Mouse (Mus musculus) myocyte (in vitro differentiated cells): Measurements from ENCODE around the gene Tenm4. TPM values are rescaled to one million over a fixed set of nuclear protein-coding genes. Genes with fewer than 3 reads are reported as not detected.

Experiments used
- H3K27me3 ChIP-seq: one replicate; pipeline ENCODE4 v1.6.1; 2011; ENCODE audit not compliant: control insufficient read depth, insufficient read depth, insufficient read length
- H3K36me3 ChIP-seq: one replicate; pipeline ENCODE4 v1.6.1; 2011; ENCODE audit not compliant: control insufficient read depth, insufficient read depth
- H3K4me2 ChIP-seq: one replicate; pipeline ENCODE4 v1.6.1; 2011; ENCODE audit warnings: low read depth, control low read depth
- H3K4me3 ChIP-seq: one replicate; pipeline ENCODE4 v1.5.1; 2011; ENCODE audit warnings: mild to moderate bottlenecking, control low read depth, moderate library complexity
- H3K79me2 ChIP-seq: one replicate; pipeline ENCODE4 v1.6.1; 2011; ENCODE audit not compliant: control insufficient read depth, insufficient read depth
- H3ac ChIP-seq: one replicate; pipeline ENCODE4 v1.6.1; 2011; ENCODE audit not compliant: control insufficient read depth, insufficient read length
- CEBPB ChIP-seq: IDR thresholded peaks from 2 replicates; pipeline ENCODE4 v1.6.1; 2011; ENCODE audit warnings: mild to moderate bottlenecking, moderate library complexity; ENCODE audit not compliant: poor library complexity, insufficient read depth, severe bottlenecking
- E2F4 ChIP-seq: IDR thresholded peaks from one replicate; pipeline ENCODE4 v1.6.1; 2011; ENCODE audit warnings: mild to moderate bottlenecking, control low read depth, moderate library complexity; ENCODE audit not compliant: insufficient read depth
- MAX ChIP-seq: IDR thresholded peaks from one replicate; pipeline ENCODE4 v1.6.1; 2011; ENCODE audit warnings: low read depth, mild to moderate bottlenecking, control low read depth
- MYOD1 ChIP-seq, 3 experiments: IDR thresholded peaks; one replicate each; pipeline ENCODE4 v1.6.1; 2011; ENCODE audit warnings: control low read depth in 2 of 3, low read depth in 2 of 3, mild to moderate bottlenecking in 2 of 3, moderate library complexity in 1 of 3; ENCODE audit not compliant: insufficient read length in 2 of 3, control insufficient read depth in 1 of 3
- MYOG ChIP-seq, 3 experiments: IDR thresholded peaks; one replicate each; pipeline ENCODE4 v1.6.1; 2011; ENCODE audit warnings: control low read depth in 2 of 3, low read depth in 2 of 3, mild to moderate bottlenecking in 2 of 3; ENCODE audit not compliant: insufficient read length in 2 of 3, control insufficient read depth in 1 of 3, insufficient read depth in 1 of 3
- POLR2A ChIP-seq: IDR thresholded peaks from one replicate; pipeline ENCODE4 v1.6.1; 2011; ENCODE audit warnings: low read depth, mild to moderate bottlenecking, control low read depth, moderate library complexity; ENCODE audit not compliant: insufficient read length
- POLR2AphosphoS2 ChIP-seq: IDR thresholded peaks from one replicate; pipeline ENCODE4 v1.6.1; 2011; ENCODE audit warnings: low read depth, control low read depth; ENCODE audit not compliant: insufficient read length
- REST ChIP-seq: IDR thresholded peaks from one replicate; pipeline ENCODE4 v1.6.1; 2011; ENCODE audit warnings: mild to moderate bottlenecking, control low read depth, moderate library complexity; ENCODE audit not compliant: insufficient read depth, insufficient read length
- SRF ChIP-seq: IDR thresholded peaks from one replicate; pipeline ENCODE4 v1.6.1; 2011; ENCODE audit warnings: low read depth; ENCODE audit not compliant: control insufficient read depth, insufficient read length
- TCF12 ChIP-seq: IDR thresholded peaks from one replicate; pipeline ENCODE4 v1.6.1; 2011; ENCODE audit warnings: mild to moderate bottlenecking, control low read depth; ENCODE audit not compliant: poor library complexity, insufficient read depth, severe bottlenecking
- TCF3 ChIP-seq: IDR thresholded peaks from one replicate; pipeline ENCODE4 v1.6.1; 2011; ENCODE audit warnings: low read depth, control low read depth; ENCODE audit not compliant: insufficient read length
- USF1 ChIP-seq: IDR thresholded peaks from one replicate; pipeline ENCODE4 v1.6.1; 2011; ENCODE audit warnings: low read depth, mild to moderate bottlenecking, control low read depth, moderate library complexity
- polyA plus RNA-seq: library from polyadenylated mRNA; unstranded; fragments of >200 nt; fragmentation: generic; extraction: Trizol; gene quantifications from one replicate; pipeline ENCODE4 v1.2.1, GENCODE M21; 2012; ENCODE audit warnings: missing spikeins

The Tenm4 gene
- polyA plus RNA-seq, 1 experiment = 10.9 TPM

GRCm38 (mm10) chr7:96505538-96505937 lies 334.5 kb downstream of the Tenm4 start:
- Histone ChIP-seq H3K27me3 (no peaks in the 10 kb centered on the region), H3K4me3 (no peak overlapping the region), H3K79me2 (no peaks in the 10 kb centered on the region), H3ac (no peak overlapping the region), H3K4me2 (no peak overlapping the region), H3K36me3 (no peaks in the 10 kb centered on the region)
- TF ChIP-seq REST = no peak
- no peak for TF ChIP-seq MYOD1 (IDR thresholded peaks at IDR 0.05; ENCODE audit: control insufficient read depth in 1 of 3, insufficient read length in 2 of 3, low read depth in 2 of 3)
- TF ChIP-seq TCF12 = no peak
- no peak for TF ChIP-seq E2F4
- TF ChIP-seq USF1 = no peak
- no peak for TF ChIP-seq CEBPB
- TF ChIP-seq POLR2A = no peak
- TF ChIP-seq MAX = no peak
- no peak for TF ChIP-seq SRF
- no peak for TF ChIP-seq MYOG (IDR thresholded peaks at IDR 0.05; ENCODE audit: control insufficient read depth in 1 of 3, insufficient read depth in 1 of 3, insufficient read length in 2 of 3, low read depth in 2 of 3)
- no peak for TF ChIP-seq TCF3
- no peak for TF ChIP-seq POLR2AphosphoS2

DNA sequence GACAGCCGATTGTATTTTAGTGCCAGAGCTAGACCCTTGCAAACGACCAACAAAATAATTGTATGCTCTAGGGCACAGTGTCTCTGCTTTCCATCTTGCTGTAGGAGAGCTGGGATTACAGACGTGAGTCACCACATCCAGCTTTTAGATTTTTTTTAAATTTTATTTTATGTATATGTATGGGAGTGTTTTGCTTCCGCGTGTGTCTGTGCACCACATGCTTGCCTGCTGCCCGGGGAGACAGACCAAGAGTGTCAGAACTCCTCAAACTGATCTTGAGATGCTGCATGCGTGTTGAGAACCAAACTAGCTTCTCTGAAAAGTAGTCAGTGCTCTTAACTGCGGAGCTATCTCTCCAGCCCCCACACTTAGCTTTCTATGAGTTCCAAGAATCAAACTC lies 336.0 kb downstream of the Tenm4 start:
- no peak overlapping the region for H3K4me3 ChIP-seq
- H3K79me2 ChIP-seq = no peaks in the 10 kb centered on the region
- H3K27me3 ChIP-seq = no peaks in the 10 kb centered on the region
- no peaks in the 10 kb centered on the region for H3K36me3 ChIP-seq
- no peak for TF ChIP-seq MYOG (IDR thresholded peaks at IDR 0.05; ENCODE audit: control insufficient read depth in 1 of 3, insufficient read depth in 1 of 3, insufficient read length in 2 of 3, low read depth in 2 of 3)
- TF ChIP-seq SRF = no peak
- TF ChIP-seq POLR2AphosphoS2 = no peak
- no peak for TF ChIP-seq POLR2A
- TF ChIP-seq MYOD1 (IDR thresholded peaks at IDR 0.05; ENCODE audit: control insufficient read depth in 1 of 3, insufficient read length in 2 of 3, low read depth in 2 of 3) = no peak
- TF ChIP-seq E2F4 = no peak
- no peak for TF ChIP-seq MAX
- no peak for TF ChIP-seq TCF12
- TF ChIP-seq CEBPB = no peak
- TF ChIP-seq USF1 = no peak
- TF ChIP-seq TCF3 = no peak
- no peak for TF ChIP-seq REST
- no peak overlapping the region for H3ac ChIP-seq
- no peak overlapping the region for H3K4me2 ChIP-seq

- Histone ChIP-seq H3ac (no peak overlapping the region), H3K79me2 (no peaks in the 10 kb centered on the region), H3K27me3 (no peaks in the 10 kb centered on the region), H3K4me3 (no peak overlapping the region), H3K4me2 (peak overlapping the region; percentile 53), H3K36me3 (no peaks in the 10 kb centered on the region)
- TF ChIP-seq MYOD1 (IDR thresholded peaks at IDR 0.05; ENCODE audit: control insufficient read depth in 1 of 3, insufficient read length in 2 of 3, low read depth in 2 of 3) = no peak
- no peak for TF ChIP-seq MAX
- no peak for TF ChIP-seq SRF
- no peak for TF ChIP-seq POLR2AphosphoS2
These were observed 339.4 kb downstream of the Tenm4 start for GRCm38 (mm10) chr7:96510396-96510795.

DNA sequence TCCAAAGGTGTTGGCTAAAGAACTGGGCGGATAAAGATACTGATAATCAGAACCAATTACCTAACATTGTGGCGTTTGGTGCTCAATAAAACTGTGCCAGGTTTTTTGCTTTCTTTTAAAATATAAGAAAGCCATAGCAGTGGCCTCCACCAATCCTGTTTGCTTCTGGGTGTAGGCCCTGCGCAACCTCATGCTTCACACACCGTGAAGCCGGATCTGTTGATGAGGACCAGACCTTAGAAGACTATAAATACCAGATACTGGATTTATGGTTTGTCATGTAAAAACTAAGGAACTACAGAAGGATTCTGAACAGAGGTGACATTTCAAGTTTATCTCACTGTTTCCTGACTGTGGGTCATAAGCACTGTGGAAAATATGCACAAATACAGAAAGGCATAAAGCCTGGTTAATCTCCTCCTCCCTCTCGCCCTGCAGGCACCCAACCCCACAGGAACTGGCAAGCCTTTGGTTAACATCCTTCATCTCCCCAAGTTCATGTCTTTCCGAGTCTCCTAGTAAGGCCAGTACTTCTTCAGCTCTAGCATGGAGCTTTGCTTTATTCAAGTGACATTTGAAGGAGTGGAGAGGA lies 340.1 kb downstream of the Tenm4 start:
- H3K27me3 ChIP-seq = no peaks in the 10 kb centered on the region
- H3K36me3 ChIP-seq = no peaks in the 10 kb centered on the region
- no peak overlapping the region for H3K4me3 ChIP-seq
- H3ac ChIP-seq = no peak overlapping the region
- TF ChIP-seq TCF12 (no peak), E2F4 (no peak), SRF (no peak), MYOD1 (IDR thresholded peaks at IDR 0.05; ENCODE audit: control insufficient read depth in 1 of 3, insufficient read length in 2 of 3, low read depth in 2 of 3) (no peak), REST (no peak), CEBPB (no peak), POLR2AphosphoS2 (no peak), MAX (no peak), USF1 (no peak), POLR2A (no peak), TCF3 (no peak), MYOG (IDR thresholded peaks at IDR 0.05; ENCODE audit: control insufficient read depth in 1 of 3, insufficient read depth in 1 of 3, insufficient read length in 2 of 3, low read depth in 2 of 3) (no peak)
- H3K79me2 ChIP-seq = no peaks in the 10 kb centered on the region
- H3K4me2 ChIP-seq = no peak overlapping the region

DNA sequence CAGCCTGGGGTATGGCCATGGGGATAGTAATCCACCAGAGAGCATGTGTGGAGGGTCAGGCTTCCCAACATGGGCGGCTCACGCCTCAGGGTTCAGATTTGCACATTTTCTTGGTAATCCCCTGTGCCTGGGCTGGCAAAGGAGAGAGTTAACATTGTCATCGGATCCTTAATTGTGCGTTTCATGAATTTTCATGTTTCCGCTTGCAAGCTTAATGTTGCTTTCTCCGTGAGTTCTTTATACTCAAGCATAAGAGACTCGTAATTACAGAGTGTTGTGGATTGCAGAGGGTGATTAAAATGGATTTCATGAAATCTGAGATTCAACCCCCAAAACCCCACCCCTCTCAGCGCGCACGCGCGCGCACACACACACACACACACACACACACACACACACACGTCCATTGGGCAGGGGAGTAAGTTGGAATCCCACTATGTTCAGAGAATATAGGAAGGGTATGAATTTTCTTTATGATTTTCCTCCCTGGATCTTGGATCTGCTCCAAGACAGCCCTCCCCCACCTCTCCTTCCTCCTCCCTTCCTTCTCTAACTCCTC lies 341.0 kb downstream of the Tenm4 start:
- H3ac ChIP-seq = no peak overlapping the region
- no peak overlapping the region for H3K4me3 ChIP-seq
- no peaks in the 10 kb centered on the region for H3K79me2 ChIP-seq
- TF ChIP-seq MYOG (IDR thresholded peaks at IDR 0.05; ENCODE audit: control insufficient read depth in 1 of 3, insufficient read depth in 1 of 3, insufficient read length in 2 of 3, low read depth in 2 of 3) = no peak
- TF ChIP-seq POLR2A = no peak
- no peak for TF ChIP-seq E2F4
- TF ChIP-seq USF1 = no peak
- no peak for TF ChIP-seq TCF12
- TF ChIP-seq MYOD1 (IDR thresholded peaks at IDR 0.05; ENCODE audit: control insufficient read depth in 1 of 3, insufficient read length in 2 of 3, low read depth in 2 of 3) = no peak
- TF ChIP-seq MAX = no peak
- no peak for TF ChIP-seq TCF3
- no peak for TF ChIP-seq SRF
- no peak for TF ChIP-seq CEBPB
- no peak for TF ChIP-seq REST
- no peak for TF ChIP-seq POLR2AphosphoS2
- no peaks in the 10 kb centered on the region for H3K27me3 ChIP-seq
- no peaks in the 10 kb centered on the region for H3K36me3 ChIP-seq
- H3K4me2 ChIP-seq = no peak overlapping the region
